Mouse (Mus musculus) stomach, postnatal 0 days (tissue): ENCODE measurements at regions not wholly inside any gene's neighbourhood (a gene's known extent, or its start where the extent isn't known, plus 50 kb on each side); places are given as distances from the start of the nearest gene placed in this dataset.

Source experiments
- ATAC-seq: fragments of 200-750 bp; cut with Nextera tagmentation; 2 replicates; pipeline ENCODE4 v1.8.0; 2017; ENCODE audit not compliant: low FRiP score, low TSS enrichment
- DNase-seq: peaks from one replicate; pipeline ENCODE4 v3.0.0-alpha.2; 2016; ENCODE audit warnings: low spot score
- H3K27ac ChIP-seq: fragments of 300-500 bp; sonication (generic); replicated peaks from 2 replicates; pipeline ENCODE4 v1.5.1; 2014; ENCODE audit warnings: mild to moderate bottlenecking, control low read depth
- H3K27me3 ChIP-seq: fragments of 300-500 bp; sonication (generic); 2 replicates; pipeline ENCODE4 v1.6.1; 2014; ENCODE audit warnings: low read length; ENCODE audit not compliant: control insufficient read depth, insufficient read depth
- H3K36me3 ChIP-seq: fragments of 300-500 bp; sonication (generic); 2 replicates; pipeline ENCODE4 v1.6.1; 2014; ENCODE audit warnings: low read length, mixed read lengths; ENCODE audit not compliant: control insufficient read depth, insufficient read depth
- H3K4me1 ChIP-seq: fragments of 300-500 bp; sonication (generic); replicated peaks from 2 replicates; pipeline ENCODE4 v1.6.1; 2014; ENCODE audit warnings: antibody characterized with exemption; ENCODE audit not compliant: control insufficient read depth, insufficient read depth
- H3K4me2 ChIP-seq: fragments of 300-500 bp; sonication (generic); replicated peaks from 2 replicates; pipeline ENCODE4 v1.6.1; 2014; ENCODE audit warnings: low read depth, mild to moderate bottlenecking, control low read depth, moderate library complexity
- H3K4me3 ChIP-seq: fragments of 300-500 bp; sonication (generic); 2 replicates; pipeline ENCODE4 v1.5.1; 2014; ENCODE audit warnings: low read depth, low read length, control low read depth
- H3K9ac ChIP-seq: fragments of 300-500 bp; sonication (generic); 2 replicates; pipeline ENCODE4 v1.6.1; 2014; ENCODE audit warnings: mild to moderate bottlenecking, low read length, control low read depth, mixed read lengths
- H3K9me3 ChIP-seq: fragments of 300-500 bp; sonication (generic); 2 replicates; pipeline ENCODE4 v1.6.1; 2016; ENCODE audit warnings: low read length; ENCODE audit not compliant: control insufficient read depth
- CTCF ChIP-seq: IDR thresholded peaks from 2 replicates; pipeline ENCODE4 v1.5.1; 2016; ENCODE audit warnings: antibody characterized with exemption, low read depth, mild to moderate bottlenecking, moderate library complexity
- EP300 ChIP-seq: optimal IDR thresholded peaks from 2 replicates; pipeline ENCODE3; 2016; ENCODE audit warnings: antibody characterized with exemption
- WGBS: fragments of 180-500 bp; shearing (Covaris S2); extraction: QIAGEN DNeasy Blood & Tissue Kit; methylation state at CpG from one replicate; pipeline ENCODE4 v1.1.7; 2014; 5-methylcytosine and 5-hydroxymethylcytosine counted together

- DNase-seq (no peak), ATAC-seq (no peak)
- 87% methylated on average over 5 of the region's 5 CpGs for WGBS
- Histone ChIP-seq H3K36me3 (no peaks in the 10 kb centered on the region), H3K4me1 (no peaks in the 10 kb centered on the region), H3K4me3 (no peak overlapping the region), H3K27me3 (no peaks in the 10 kb centered on the region), H3K9ac (no peak overlapping the region), H3K4me2 (no peak overlapping the region), H3K9me3 (no peaks in the 10 kb centered on the region), H3K27ac (no peak overlapping the region)
- TF ChIP-seq EP300 = no peak
- peak; percentile 13; the same call in 1 of the 2 replicates for TF ChIP-seq CTCF
Observed at GRCm38 (mm10) chr17:70942478-70942877, 60.0 kb upstream of the Myom1 start.

GRCm38 (mm10) chr17:70934258-70934657 is 68.2 kb upstream of the Myom1 start:
- 92% methylated on average over 1 of the region's 1 CpGs for WGBS
- TF ChIP-seq CTCF = no peak
- TF ChIP-seq EP300 = no peak
- no peak overlapping the region for H3K4me2 ChIP-seq
- no peak overlapping the region for H3K4me3 ChIP-seq
- no peak overlapping the region for H3K27ac ChIP-seq
- H3K27me3 ChIP-seq = no peaks in the 10 kb centered on the region
- no peaks in the 10 kb centered on the region for H3K36me3 ChIP-seq
- H3K4me1 ChIP-seq = no peaks in the 10 kb centered on the region
- H3K9ac ChIP-seq = no peak overlapping the region
- H3K9me3 ChIP-seq = no peaks in the 10 kb centered on the region
- ATAC-seq (no peak), DNase-seq (no peak)

- no peak overlapping the region for H3K4me3 ChIP-seq
- 27% methylated on average over 4 of the region's 4 CpGs for WGBS
- H3K4me2 ChIP-seq = no peak overlapping the region
- ATAC-seq (no peak), DNase-seq (no peak)
- H3K9ac ChIP-seq = no peak overlapping the region
- no peaks in the 10 kb centered on the region for H3K27me3 ChIP-seq
- TF ChIP-seq CTCF (no peak), EP300 (no peak)
- H3K9me3 ChIP-seq = no peaks in the 10 kb centered on the region
- no peaks in the 10 kb centered on the region for H3K36me3 ChIP-seq
- H3K27ac ChIP-seq = no peak overlapping the region
- H3K4me1 ChIP-seq = no peaks in the 10 kb centered on the region
Observed at GRCm38 (mm10) chr17:70933122-70934050, 69.0 kb upstream of the Myom1 start.

- ATAC-seq (no peak), DNase-seq (no peak)
- TF ChIP-seq CTCF (no peak), EP300 (no peak)
- no peaks in the 10 kb centered on the region for H3K4me1 ChIP-seq
- H3K4me2 ChIP-seq = no peak overlapping the region
- no peak overlapping the region for H3K27ac ChIP-seq
- H3K9me3 ChIP-seq = no peaks in the 10 kb centered on the region
- H3K9ac ChIP-seq = no peak overlapping the region
- no peaks in the 10 kb centered on the region for H3K27me3 ChIP-seq
- no peak overlapping the region for H3K4me3 ChIP-seq
- H3K36me3 ChIP-seq = no peaks in the 10 kb centered on the region
Observed at GRCm38 (mm10) chr17:70932565-70932964, 69.9 kb upstream of the Myom1 start.

GRCm38 (mm10) chr17:70930600-70930999 is 71.8 kb upstream of the Myom1 start:
- 91% methylated on average over 9 of the region's 9 CpGs for WGBS
- Histone ChIP-seq H3K4me1 (no peaks in the 10 kb centered on the region), H3K4me2 (no peak overlapping the region), H3K9me3 (no peaks in the 10 kb centered on the region), H3K27me3 (no peaks in the 10 kb centered on the region), H3K36me3 (no peaks in the 10 kb centered on the region), H3K4me3 (no peak overlapping the region), H3K9ac (no peak overlapping the region), H3K27ac (no peak overlapping the region)
- ATAC-seq = no peak
- TF ChIP-seq EP300 (no peak), CTCF (no peak)
- no peak for DNase-seq

- Histone ChIP-seq H3K9ac (no peak overlapping the region), H3K9me3 (no peaks in the 10 kb centered on the region), H3K4me2 (no peak overlapping the region), H3K36me3 (no peaks in the 10 kb centered on the region), H3K4me3 (no peak overlapping the region), H3K27me3 (no peaks in the 10 kb centered on the region), H3K4me1 (no peaks in the 10 kb centered on the region), H3K27ac (no peak overlapping the region)
- TF ChIP-seq EP300 (no peak), CTCF (no peak)
- DNase-seq (no peak), ATAC-seq (no peak)
- WGBS = 63% methylated on average over 1 of the region's 1 CpGs
Observed at GRCm38 (mm10) chr17:70929582-70929981, 72.9 kb upstream of the Myom1 start.
